9 mouse cellular contexts compared by ENCODE assay signal in the genomic region with DNA sequence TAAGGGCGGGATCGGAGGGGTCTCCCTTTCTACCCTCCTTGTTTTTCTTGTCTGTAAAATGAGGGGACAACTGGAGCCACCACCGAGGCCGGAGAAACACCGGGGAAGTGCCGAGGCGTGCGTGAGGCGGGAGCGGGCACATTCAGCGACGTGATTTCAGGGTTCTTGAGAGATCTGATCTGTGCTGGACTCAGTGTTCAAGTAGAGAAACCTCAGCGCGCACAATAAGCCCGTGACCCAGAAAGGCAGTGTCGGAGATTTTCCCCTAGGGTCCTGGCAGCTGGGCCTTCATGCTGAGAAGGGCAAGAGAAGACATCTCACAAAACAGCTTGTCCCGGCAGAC. TPM values are rescaled to one million over a fixed set of nuclear protein-coding genes. Genes with fewer than 3 reads are reported as not detected.
DNase-seq lines count a peak whose midpoint lies in the region; ATAC-seq lines count a peak whose summit lies in the region.
"Had no signal": no experiment of that assay in that cellular context is flagged by ENCODE, and none has a peak within 500 bp of the region (broad histone marks: within the 10 kb centered on the region; RNA-seq: fewer than 3 reads in every experiment).

No protein-coding gene starts in this region.

- H3K9me3 ChIP-seq in heart, embryonic 13.5 days: no peaks in the 10 kb centered on the region
- no peaks in the 10 kb centered on the region for H3K9me3 ChIP-seq in heart, embryonic 15.5 days (replicated peaks)
- H3K9me3 ChIP-seq in liver, embryonic 15.5 days (replicated peaks): no peaks in the 10 kb centered on the region

- DNase-seq in heart, adult 18-20 months: no peak
- no peak for DNase-seq in adrenal gland, postnatal 4 days (ENCODE audit: low spot score in 2 of 2)
- no peak for DNase-seq in frontal cortex, postnatal 10 days (ENCODE audit: low spot score in 2 of 2)
- DNase-seq in urinary bladder, adult 2 months (ENCODE audit: low spot score): no peak

- no peaks in the 10 kb centered on the region for H3K27me3 ChIP-seq in heart, embryonic 13.5 days (replicated peaks)
- 0 out of 2 replicates have a peak, but pooled peaks cover 4% of the 10 kb centered on the region for H3K27me3 ChIP-seq in heart, embryonic 15.5 days
- no peaks in the 10 kb centered on the region; the same call in 1 of the 2 replicates for H3K27me3 ChIP-seq in liver, embryonic 15.5 days
- H3K27me3 ChIP-seq: Patski had no signal

- peak overlapping the region; percentile 81 for H3K4me2 ChIP-seq in heart, embryonic 13.5 days
- peak overlapping the region; percentile 80 for H3K4me2 ChIP-seq in heart, embryonic 15.5 days
- peak overlapping the region; percentile 81 for H3K4me2 ChIP-seq in liver, embryonic 15.5 days

- H3K4me3 ChIP-seq in heart, embryonic 13.5 days: peak overlapping the region; percentile 75
- peak overlapping the region; percentile 83 for H3K4me3 ChIP-seq in heart, embryonic 15.5 days
- peak overlapping the region; percentile 72 for H3K4me3 ChIP-seq in liver, embryonic 15.5 days (replicated peaks)

- peak overlapping the region; percentile 75 for H3K27ac ChIP-seq in heart, embryonic 13.5 days (replicated peaks)
- H3K27ac ChIP-seq in heart, embryonic 15.5 days: peak overlapping the region; percentile 72
- peak overlapping the region; percentile 56 for H3K27ac ChIP-seq in liver, embryonic 15.5 days (replicated peaks)

- under 1% methylated on average over 17 of the region's 17 CpGs for WGBS in heart, embryonic 13.5 days
- WGBS in heart, embryonic 15.5 days: under 1% methylated on average over 17 of the region's 17 CpGs
- 0% methylated on average over 17 of the region's 17 CpGs for WGBS in liver, embryonic 15.5 days (ENCODE audit: insufficient replicate concordance)

- ATAC-seq in heart, embryonic 13.5 days (ENCODE audit: extremely low read depth, insufficient number of reproducible peaks, low FRiP score, low TSS enrichment): no peak
- peak; percentile 27 for ATAC-seq in activated CD4-positive, CD25-positive, alpha-beta regulatory T cell, adult 4 months
- no peak for ATAC-seq in heart, embryonic 15.5 days (replicated peaks; ENCODE audit: insufficient number of reproducible peaks, insufficient read depth, low FRiP score, low read depth)
- peak; percentile 16; the same call in 1 of the 2 replicates for ATAC-seq in liver, embryonic 15.5 days (ENCODE audit: insufficient read depth)

- H3K36me3 ChIP-seq in heart, embryonic 13.5 days: peaks cover 37% of the 10 kb centered on the region
- peaks cover 26% of the 10 kb centered on the region for H3K36me3 ChIP-seq in heart, embryonic 15.5 days
- H3K36me3 ChIP-seq in liver, embryonic 15.5 days (replicated peaks): peaks cover 36% of the 10 kb centered on the region

- peak overlapping the region; percentile 95 for H3K9ac ChIP-seq in heart, embryonic 13.5 days
- H3K9ac ChIP-seq in heart, embryonic 15.5 days: peak overlapping the region; percentile 80
- peak overlapping the region; percentile 64 for H3K9ac ChIP-seq in liver, embryonic 15.5 days

- H3K4me1 ChIP-seq in heart, embryonic 13.5 days: peaks cover 12% of the 10 kb centered on the region
- peaks cover 11% of the 10 kb centered on the region for H3K4me1 ChIP-seq in heart, embryonic 15.5 days (replicated peaks)
- H3K4me1 ChIP-seq in liver, embryonic 15.5 days (replicated peaks): peaks cover 27% of the 10 kb centered on the region

RNA-seq across cellular contexts. Expression of a gene that starts 0.3 kb away (rescaled TPM):
- polyA plus RNA-seq in heart, embryonic 13.5 days (2015; fragmentation: Nextera tagmentation; extraction: Ambion mirVana): 70.9 and 72.3 TPM in 2 replicates
- 10 to 100 TPM; 26.4 to 30.5 TPM for total RNA-seq in heart, adult 18-20 months (2021)
- 10 to 100 TPM; 49.7 to 57.8 TPM for polyA plus RNA-seq in activated CD4-positive, CD25-positive, alpha-beta regulatory T cell, adult 4 months (2017; shearing (Covaris generic))
- polyA plus RNA-seq in heart, embryonic 15.5 days (2015; fragmentation: Nextera tagmentation; extraction: Ambion mirVana): 54.0 and 69.8 TPM in 2 replicates
- 37.2 and 38.8 TPM in 2 replicates for polyA plus RNA-seq in liver, embryonic 15.5 days (2015; fragmentation: Nextera tagmentation; extraction: Ambion mirVana)
- 10 to 100 TPM; 78.7 to 79.8 TPM for total RNA-seq in adrenal gland, postnatal 4 days (2021)
- 46.2 and 49.0 TPM in 2 replicates for polyA plus RNA-seq in urinary bladder, adult 2 months (2012; rRNA removed)

RNA-seq across cellular contexts. Expression of a gene that starts 14.4 kb away (rescaled TPM):
- polyA plus RNA-seq in heart, embryonic 13.5 days (2015; fragmentation: Nextera tagmentation; extraction: Ambion mirVana): 0.03 and 0.05 TPM in 2 replicates
- total RNA-seq in heart, adult 18-20 months (2021): not detected
- polyA plus RNA-seq in activated CD4-positive, CD25-positive, alpha-beta regulatory T cell, adult 4 months (2017; shearing (Covaris generic)): under 1 TPM in 1 of 2 experiments, not detected in 1; 0.03 TPM
- polyA plus RNA-seq in heart, embryonic 15.5 days (2015; fragmentation: Nextera tagmentation; extraction: Ambion mirVana): 0.04 TPM in 1 of 2 replicates, not detected in the other
- 0.25 and 0.32 TPM in 2 replicates for polyA plus RNA-seq in liver, embryonic 15.5 days (2015; fragmentation: Nextera tagmentation; extraction: Ambion mirVana)
- 1 to 10 TPM in 1 of 2 experiments, under 1 TPM in 1; 0.62 to 1.1 TPM for total RNA-seq in adrenal gland, postnatal 4 days (2021)
- polyA plus RNA-seq in urinary bladder, adult 2 months (2012; rRNA removed): 0.03 and 0.06 TPM in 2 replicates

RNA-seq across cellular contexts. Expression of a gene that starts 36.5 kb away (rescaled TPM):
- 50.2 and 54.0 TPM in 2 replicates for polyA plus RNA-seq in heart, embryonic 13.5 days (2015; fragmentation: Nextera tagmentation; extraction: Ambion mirVana)
- 10 to 100 TPM; 43.0 to 49.2 TPM for total RNA-seq in heart, adult 18-20 months (2021)
- polyA plus RNA-seq in activated CD4-positive, CD25-positive, alpha-beta regulatory T cell, adult 4 months (2017; shearing (Covaris generic)): 10 to 100 TPM; 35.3 to 36.3 TPM
- 46.4 and 55.0 TPM in 2 replicates for polyA plus RNA-seq in heart, embryonic 15.5 days (2015; fragmentation: Nextera tagmentation; extraction: Ambion mirVana)
- polyA plus RNA-seq in liver, embryonic 15.5 days (2015; fragmentation: Nextera tagmentation; extraction: Ambion mirVana): 29.7 and 32.5 TPM in 2 replicates
- total RNA-seq in adrenal gland, postnatal 4 days (2021): 10 to 100 TPM; 63.2 to 76.7 TPM
- 24.9 and 25.3 TPM in 2 replicates for polyA plus RNA-seq in urinary bladder, adult 2 months (2012; rRNA removed)

RNA-seq across cellular contexts. Expression of a gene that starts 37.8 kb away (rescaled TPM):
- 15.1 and 17.6 TPM in 2 replicates for polyA plus RNA-seq in heart, embryonic 13.5 days (2015; fragmentation: Nextera tagmentation; extraction: Ambion mirVana)
- 10 to 100 TPM; 41.2 to 48.6 TPM for total RNA-seq in heart, adult 18-20 months (2021)
- polyA plus RNA-seq in activated CD4-positive, CD25-positive, alpha-beta regulatory T cell, adult 4 months (2017; shearing (Covaris generic)): 10 to 100 TPM; 10.1 to 11.7 TPM
- polyA plus RNA-seq in heart, embryonic 15.5 days (2015; fragmentation: Nextera tagmentation; extraction: Ambion mirVana): 19.0 and 20.0 TPM in 2 replicates
- 9.4 and 9.7 TPM in 2 replicates for polyA plus RNA-seq in liver, embryonic 15.5 days (2015; fragmentation: Nextera tagmentation; extraction: Ambion mirVana)
- 10 to 100 TPM; 32.1 to 32.8 TPM for total RNA-seq in adrenal gland, postnatal 4 days (2021)
- 21.5 and 28.1 TPM in 2 replicates for polyA plus RNA-seq in urinary bladder, adult 2 months (2012; rRNA removed)

Comparison
In these comparisons a context has a peak if more than half of its experiments do, and no peak if none do; other contexts are left out.
1. ATAC-seq: peak in activated CD4-positive, CD25-positive, alpha-beta regulatory T cell, adult 4 months (single experiment) and liver, embryonic 15.5 days (single experiment); none in heart, embryonic 13.5 days (single experiment) and heart, embryonic 15.5 days (single experiment).
2. Peak in every context shown above with its lines, with median percentiles within 50 percentile points of each other: H3K27ac ChIP-seq, H3K4me2 ChIP-seq, H3K4me3 ChIP-seq and H3K9ac ChIP-seq.